Mouse (Mus musculus) adrenal gland, postnatal 36 days (tissue): ENCODE measurements at regions not wholly inside any gene's neighbourhood (a gene's known extent, or its start where the extent isn't known, plus 50 kb on each side); places are given as distances from the start of the nearest gene placed in this dataset.

Experiments
- DNase-seq, 2 experiments: peaks; one replicate each; pipeline ENCODE4 v3.0.0; 2021; ENCODE audit warnings: mixed read lengths in 1 of 2

- DNase-seq = peak; percentile 47 to 52
Measured at GRCm38 (mm10) chrX:97748251-97749016, 371.4 kb upstream of the Eda2r start.

DNA sequence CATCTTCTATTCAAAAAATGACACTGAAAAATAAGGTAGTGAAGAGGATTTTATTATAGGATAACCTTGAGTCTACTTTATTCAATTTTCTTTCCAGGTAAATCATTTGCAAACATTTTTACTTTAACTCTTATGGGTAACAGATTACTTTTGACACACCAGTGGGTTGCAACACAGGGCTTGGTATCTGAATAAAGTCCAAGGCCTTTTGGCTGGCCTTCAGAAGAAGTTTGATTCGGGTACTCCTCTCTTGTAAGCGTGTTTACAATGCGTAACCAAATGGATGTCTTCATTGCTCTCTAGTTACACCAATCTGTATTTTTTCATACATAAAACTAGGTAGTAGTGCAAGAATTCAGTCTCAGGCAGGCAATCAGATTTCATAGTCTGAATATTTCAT is 367.3 kb upstream of the Eda2r start:
- peak; percentile 29 to 44 for DNase-seq

GRCm38 (mm10) chrX:97724537-97724936 is 347.5 kb upstream of the Eda2r start:
- peak in 1 of 2 experiments; percentile 4 for DNase-seq

DNA sequence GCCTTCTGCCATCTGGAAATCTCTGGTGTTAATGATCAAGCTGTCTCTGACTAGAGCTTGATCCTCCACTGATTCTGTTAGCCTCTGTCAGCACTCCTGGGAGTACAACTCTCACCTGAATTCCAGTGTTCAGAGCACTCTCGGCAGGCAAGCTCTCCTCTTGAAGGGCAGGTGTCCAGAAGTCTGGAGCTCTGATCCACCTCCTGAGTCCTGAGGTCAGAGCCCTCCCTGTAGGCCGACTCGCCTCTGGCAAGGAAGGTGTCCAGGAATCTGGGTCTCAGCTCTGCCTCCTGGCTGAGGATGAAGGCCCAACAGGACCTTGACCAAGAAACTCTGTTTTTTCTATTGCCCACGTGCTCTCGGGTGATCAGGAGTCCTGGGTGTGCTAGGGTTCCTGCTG is 330.8 kb upstream of the Eda2r start:
- no peak for DNase-seq

- peak; percentile 18 to 24 for DNase-seq
Measured at GRCm38 (mm10) chrX:97658726-97659125, 281.7 kb upstream of the Eda2r start.

GRCm38 (mm10) chrX:97651601-97652290 is 274.7 kb upstream of the Eda2r start:
- no peak for DNase-seq
